Mouse (Mus musculus): ENCODE results near the gene Bcas3.

The Bcas3 gene

GRCm38 (mm10) chr11:85525979-85526775 is 173.2 kb downstream of the Bcas3 start:
- no peak for ATAC-seq (ENCODE audit: insufficient number of reproducible peaks, low FRiP score, low TSS enrichment)

- ATAC-seq (ENCODE audit: insufficient number of reproducible peaks, low FRiP score, low TSS enrichment) = no peak
These were observed 174.3 kb downstream of the Bcas3 start for GRCm38 (mm10) chr11:85527261-85527660.

- ATAC-seq (ENCODE audit: insufficient number of reproducible peaks, low FRiP score, low TSS enrichment) = no peak
These were observed 176.7 kb downstream of the Bcas3 start for GRCm38 (mm10) chr11:85529531-85530285.

- ATAC-seq (ENCODE audit: insufficient number of reproducible peaks, low FRiP score, low TSS enrichment) = no peak
These were observed 188.0 kb downstream of the Bcas3 start for GRCm38 (mm10) chr11:85540989-85541388.

- ATAC-seq (ENCODE audit: insufficient number of reproducible peaks, low FRiP score, low TSS enrichment) = no peak
These were observed 190.3 kb downstream of the Bcas3 start for GRCm38 (mm10) chr11:85543311-85543710.

- no peak for ATAC-seq (ENCODE audit: insufficient number of reproducible peaks, low FRiP score, low TSS enrichment)
These were observed 192.6 kb downstream of the Bcas3 start for GRCm38 (mm10) chr11:85545602-85546001.

GRCm38 (mm10) chr11:85547966-85548365 is 195.0 kb downstream of the Bcas3 start:
- ATAC-seq (ENCODE audit: insufficient number of reproducible peaks, low FRiP score, low TSS enrichment) = no peak

GRCm38 (mm10) chr11:85549651-85550050 is 196.7 kb downstream of the Bcas3 start:
- ATAC-seq (ENCODE audit: insufficient number of reproducible peaks, low FRiP score, low TSS enrichment) = no peak

- ATAC-seq (ENCODE audit: insufficient number of reproducible peaks, low FRiP score, low TSS enrichment) = no peak
These were observed 202.1 kb downstream of the Bcas3 start for GRCm38 (mm10) chr11:85555066-85555465.

GRCm38 (mm10) chr11:85555721-85556120 is 202.8 kb downstream of the Bcas3 start:
- no peak for ATAC-seq (ENCODE audit: insufficient number of reproducible peaks, low FRiP score, low TSS enrichment)

- no peak for ATAC-seq (ENCODE audit: insufficient number of reproducible peaks, low FRiP score, low TSS enrichment)
These were observed 212.1 kb downstream of the Bcas3 start for GRCm38 (mm10) chr11:85565068-85565467.

- ATAC-seq (ENCODE audit: insufficient number of reproducible peaks, low FRiP score, low TSS enrichment) = no peak
These were observed 218.1 kb downstream of the Bcas3 start for GRCm38 (mm10) chr11:85571040-85571439.

- no peak for ATAC-seq (ENCODE audit: insufficient number of reproducible peaks, low FRiP score, low TSS enrichment)
These were observed 219.0 kb downstream of the Bcas3 start for GRCm38 (mm10) chr11:85571936-85572335.

- no peak for ATAC-seq (ENCODE audit: insufficient number of reproducible peaks, low FRiP score, low TSS enrichment)
These were observed 219.6 kb downstream of the Bcas3 start for GRCm38 (mm10) chr11:85572590-85572989.

GRCm38 (mm10) chr11:85574496-85574895 is 221.5 kb downstream of the Bcas3 start:
- no peak for ATAC-seq (ENCODE audit: insufficient number of reproducible peaks, low FRiP score, low TSS enrichment)

- ATAC-seq (ENCODE audit: insufficient number of reproducible peaks, low FRiP score, low TSS enrichment) = no peak
These were observed 225.1 kb downstream of the Bcas3 start for GRCm38 (mm10) chr11:85577816-85578645.

GRCm38 (mm10) chr11:85584086-85584485 is 231.1 kb downstream of the Bcas3 start:
- no peak for ATAC-seq (ENCODE audit: insufficient number of reproducible peaks, low FRiP score, low TSS enrichment)

GRCm38 (mm10) chr11:85593636-85594035 is 240.7 kb downstream of the Bcas3 start:
- ATAC-seq (ENCODE audit: insufficient number of reproducible peaks, low FRiP score, low TSS enrichment) = no peak

- no peak for ATAC-seq (ENCODE audit: insufficient number of reproducible peaks, low FRiP score, low TSS enrichment)
These were observed 246.3 kb downstream of the Bcas3 start for GRCm38 (mm10) chr11:85599251-85599650.

GRCm38 (mm10) chr11:85603546-85604322 is 250.8 kb downstream of the Bcas3 start:
- no peak for ATAC-seq (ENCODE audit: insufficient number of reproducible peaks, low FRiP score, low TSS enrichment)

All from cerebellum, adult (tissue).